Mouse (Mus musculus): ENCODE results near the gene Clmn. TPM values are rescaled to one million over a fixed set of nuclear protein-coding genes. Genes with fewer than 3 reads are reported as not detected.

The Clmn gene
- polyA plus RNA-seq, 1 experiment from 2014 or later: 0.98 TPM

DNA sequence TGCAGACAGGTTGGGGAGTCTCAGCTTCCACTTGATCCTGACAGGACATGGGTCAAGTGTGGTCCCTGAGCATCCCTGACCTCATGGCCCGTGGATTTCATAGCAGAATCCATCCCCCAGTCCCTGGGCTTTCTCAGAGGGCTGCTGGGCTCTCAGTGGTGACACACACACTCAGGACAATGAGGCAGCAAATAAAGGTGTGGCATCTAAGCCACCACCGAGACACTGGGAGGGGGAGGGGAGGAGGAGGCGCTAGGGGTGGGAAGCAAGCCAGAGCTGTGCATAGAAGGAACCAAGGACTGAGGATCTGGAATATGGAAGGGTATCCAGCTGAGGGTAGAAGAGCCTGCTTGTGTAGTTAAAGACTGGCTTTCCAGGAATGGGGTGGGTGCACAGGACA lies 11.2 kb upstream of the Clmn start:
- Histone ChIP-seq H3K9ac (replicated peaks) (no peak overlapping the region), H3K27me3 (0 out of 2 replicates have a peak, but pooled peaks cover 4% of the 10 kb centered on the region), H3K9me3 (no peaks in the 10 kb centered on the region; the same call in 1 of the 2 replicates), H3K36me3 (no peaks in the 10 kb centered on the region), H3K4me2 (replicated peaks) (no peak overlapping the region), H3K4me1 (replicated peaks) (peaks cover 13% of the 10 kb centered on the region), H3K4me3 (replicated peaks) (no peak overlapping the region), H3K27ac (no peak overlapping the region)
- ATAC-seq: no peak
- WGBS: 41% methylated on average over 3 of the region's 3 CpGs

- 95% methylated on average over 6 of the region's 6 CpGs for WGBS
- ATAC-seq: no peak
- Histone ChIP-seq H3K36me3 (no peaks in the 10 kb centered on the region), H3K27me3 (peaks cover 8% of the 10 kb centered on the region; the same call in 1 of the 2 replicates), H3K9ac (replicated peaks) (no peak overlapping the region), H3K4me1 (replicated peaks) (no peaks in the 10 kb centered on the region), H3K4me2 (replicated peaks) (no peak overlapping the region), H3K27ac (no peak overlapping the region), H3K4me3 (replicated peaks) (no peak overlapping the region), H3K9me3 (no peaks in the 10 kb centered on the region; the same call in 1 of the 2 replicates)
These were observed 7.1 kb upstream of the Clmn start for GRCm38 (mm10) chr12:104871987-104872386.

DNA sequence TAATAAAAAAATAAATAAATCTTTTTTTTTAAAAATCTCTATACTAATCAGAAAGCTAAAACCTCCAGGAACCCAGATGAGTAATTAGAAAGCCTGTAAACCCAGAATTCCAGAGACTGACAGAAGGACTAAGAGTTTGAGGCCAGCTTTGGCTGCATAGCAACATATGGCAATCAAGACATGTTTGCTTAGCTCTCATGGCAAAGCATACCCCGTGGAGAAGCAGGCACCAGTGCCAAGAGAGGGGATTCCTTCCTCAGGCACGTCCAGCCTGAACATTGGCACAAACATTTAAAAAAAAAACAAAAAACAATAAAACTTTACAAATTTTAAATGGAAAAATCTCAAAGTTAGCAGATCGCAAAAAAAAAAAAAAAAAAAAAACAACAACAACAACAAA lies 4.9 kb upstream of the Clmn start:
- Histone ChIP-seq H3K9ac (replicated peaks) (no peak overlapping the region), H3K4me1 (replicated peaks) (peaks cover 6% of the 10 kb centered on the region; the same call in 1 of the 2 replicates), H3K4me3 (replicated peaks) (no peak overlapping the region), H3K36me3 (no peaks in the 10 kb centered on the region), H3K4me2 (replicated peaks) (no peak overlapping the region), H3K27me3 (peaks cover 5% of the 10 kb centered on the region; the same call in 1 of the 2 replicates), H3K27ac (no peak overlapping the region), H3K9me3 (no peaks in the 10 kb centered on the region; the same call in 1 of the 2 replicates)
- ATAC-seq: no peak
- 80% methylated on average over 3 of the region's 3 CpGs for WGBS

GRCm38 (mm10) chr12:104868430-104868829 lies 3.6 kb upstream of the Clmn start:
- Histone ChIP-seq H3K4me2 (replicated peaks) (no peak overlapping the region), H3K4me1 (replicated peaks) (peaks cover 11% of the 10 kb centered on the region), H3K4me3 (replicated peaks) (no peak overlapping the region), H3K9ac (replicated peaks) (no peak overlapping the region), H3K27ac (no peak overlapping the region), H3K27me3 (peaks cover 5% of the 10 kb centered on the region; the same call in 1 of the 2 replicates), H3K9me3 (no peaks in the 10 kb centered on the region), H3K36me3 (no peaks in the 10 kb centered on the region)
- 85% methylated on average over 3 of the region's 3 CpGs for WGBS
- ATAC-seq: no peak

DNA sequence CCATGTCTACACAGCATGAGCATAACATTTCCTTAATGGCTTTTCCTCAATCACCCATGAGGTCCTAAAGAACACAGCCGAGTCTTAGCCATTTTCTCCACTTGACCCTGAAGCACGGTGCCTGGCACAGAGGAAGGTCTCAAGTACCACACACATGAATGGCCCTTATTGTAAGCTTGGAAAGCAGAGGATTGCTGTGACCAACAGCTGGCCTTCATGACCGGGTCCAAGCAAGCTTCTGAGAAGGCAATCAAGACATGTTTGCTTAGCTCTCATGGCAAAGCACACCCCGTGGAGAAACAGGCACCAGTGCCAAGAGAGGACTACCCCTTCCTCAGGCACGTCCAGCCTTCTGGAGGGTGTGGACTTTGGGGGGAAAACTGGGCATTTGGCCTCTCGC lies 3.0 kb upstream of the Clmn start:
- H3K4me3 ChIP-seq (replicated peaks): no peak overlapping the region
- peaks cover 11% of the 10 kb centered on the region for H3K4me1 ChIP-seq (replicated peaks)
- no peak overlapping the region for H3K9ac ChIP-seq (replicated peaks)
- no peaks in the 10 kb centered on the region for H3K36me3 ChIP-seq
- WGBS: 87% methylated on average over 6 of the region's 6 CpGs
- no peaks in the 10 kb centered on the region for H3K9me3 ChIP-seq
- H3K4me2 ChIP-seq (replicated peaks): no peak overlapping the region
- ATAC-seq: no peak
- no peak overlapping the region for H3K27ac ChIP-seq
- peaks cover 5% of the 10 kb centered on the region; the same call in 1 of the 2 replicates for H3K27me3 ChIP-seq

GRCm38 (mm10) chr12:104865166-104865535 lies 275 bp upstream of the Clmn start:
- Histone ChIP-seq H3K27me3 (peaks cover 5% of the 10 kb centered on the region; the same call in 1 of the 2 replicates), H3K9me3 (no peaks in the 10 kb centered on the region; the same call in 1 of the 2 replicates), H3K36me3 (no peaks in the 10 kb centered on the region), H3K9ac (replicated peaks) (peak overlapping the region; percentile 82), H3K27ac (0 out of 2 replicates have a peak overlapping the region, but pooled peaks have one; percentile 25), H3K4me3 (replicated peaks) (peak overlapping the region; percentile 80), H3K4me1 (replicated peaks) (peaks cover 11% of the 10 kb centered on the region), H3K4me2 (replicated peaks) (peak overlapping the region; percentile 93)
- peak; percentile 78 for ATAC-seq
- 2% methylated on average over 8 of the region's 10 CpGs for WGBS

GRCm38 (mm10) chr12:104863653-104864052 lies 1.2 kb downstream of the Clmn start:
- Histone ChIP-seq H3K4me3 (replicated peaks) (no peak overlapping the region), H3K4me1 (replicated peaks) (peaks cover 18% of the 10 kb centered on the region), H3K9me3 (no peaks in the 10 kb centered on the region; the same call in 1 of the 2 replicates), H3K27me3 (peaks cover 5% of the 10 kb centered on the region; the same call in 1 of the 2 replicates), H3K4me2 (replicated peaks) (peak overlapping the region; percentile 93; the same call in 1 of the 2 replicates), H3K9ac (replicated peaks) (no peak overlapping the region), H3K27ac (no peak overlapping the region), H3K36me3 (no peaks in the 10 kb centered on the region)
- no peak for ATAC-seq
- 85% methylated on average over 7 of the region's 7 CpGs for WGBS

GRCm38 (mm10) chr12:104859140-104859539 lies 5.7 kb downstream of the Clmn start:
- no peak overlapping the region for H3K4me3 ChIP-seq (replicated peaks)
- H3K27ac ChIP-seq: no peak overlapping the region; the same call in 1 of the 2 replicates
- no peak for ATAC-seq
- H3K27me3 ChIP-seq: no peaks in the 10 kb centered on the region; the same call in 1 of the 2 replicates
- H3K36me3 ChIP-seq: no peaks in the 10 kb centered on the region
- H3K4me1 ChIP-seq (replicated peaks): peaks cover 9% of the 10 kb centered on the region
- H3K9me3 ChIP-seq: no peaks in the 10 kb centered on the region; the same call in 1 of the 2 replicates
- no peak overlapping the region for H3K9ac ChIP-seq (replicated peaks)
- no peak overlapping the region for H3K4me2 ChIP-seq (replicated peaks)
- WGBS: 73% methylated on average over 7 of the region's 7 CpGs

- Histone ChIP-seq H3K4me3 (replicated peaks) (no peak overlapping the region), H3K27me3 (no peaks in the 10 kb centered on the region; the same call in 1 of the 2 replicates), H3K27ac (no peak overlapping the region; the same call in 1 of the 2 replicates), H3K36me3 (no peaks in the 10 kb centered on the region), H3K9ac (replicated peaks) (no peak overlapping the region), H3K4me1 (replicated peaks) (peaks cover 8% of the 10 kb centered on the region), H3K4me2 (replicated peaks) (no peak overlapping the region), H3K9me3 (no peaks in the 10 kb centered on the region; the same call in 1 of the 2 replicates)
- no peak for ATAC-seq
- WGBS: 66% methylated on average over 5 of the region's 5 CpGs
These were observed 6.1 kb downstream of the Clmn start for GRCm38 (mm10) chr12:104858732-104859131.

DNA sequence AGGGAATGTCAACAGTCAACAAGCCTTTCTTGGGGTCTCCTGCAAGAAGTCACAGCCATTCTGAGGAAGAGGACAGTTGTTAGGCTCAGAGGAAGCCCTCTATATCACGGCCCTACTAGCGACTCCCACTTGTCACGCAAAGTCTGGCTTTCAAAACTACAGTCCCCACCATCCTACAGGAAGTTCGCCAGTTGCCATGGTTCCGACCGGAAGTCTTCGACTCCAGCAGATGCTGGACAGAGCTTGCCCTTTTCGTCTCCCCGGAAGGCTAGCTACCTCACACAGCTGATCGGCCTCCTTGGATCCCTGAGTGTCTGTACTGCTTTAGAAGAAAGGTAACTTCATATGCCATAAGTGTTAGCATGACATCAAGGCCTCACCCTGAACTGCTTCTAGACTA lies 7.3 kb downstream of the Clmn start:
- H3K9me3 ChIP-seq: no peaks in the 10 kb centered on the region; the same call in 1 of the 2 replicates
- no peak overlapping the region for H3K27ac ChIP-seq
- ATAC-seq: no peak
- peaks cover 8% of the 10 kb centered on the region for H3K4me1 ChIP-seq (replicated peaks)
- H3K4me3 ChIP-seq (replicated peaks): no peak overlapping the region
- H3K4me2 ChIP-seq (replicated peaks): no peak overlapping the region
- WGBS: 89% methylated on average over 10 of the region's 10 CpGs
- no peaks in the 10 kb centered on the region; the same call in 1 of the 2 replicates for H3K27me3 ChIP-seq
- H3K9ac ChIP-seq (replicated peaks): no peak overlapping the region
- no peaks in the 10 kb centered on the region for H3K36me3 ChIP-seq

GRCm38 (mm10) chr12:104856540-104856939 lies 8.3 kb downstream of the Clmn start:
- Histone ChIP-seq H3K9ac (replicated peaks) (no peak overlapping the region), H3K27me3 (no peaks in the 10 kb centered on the region; the same call in 1 of the 2 replicates), H3K4me2 (replicated peaks) (no peak overlapping the region), H3K4me3 (replicated peaks) (no peak overlapping the region), H3K9me3 (no peaks in the 10 kb centered on the region), H3K27ac (no peak overlapping the region), H3K4me1 (replicated peaks) (peaks cover 15% of the 10 kb centered on the region), H3K36me3 (no peaks in the 10 kb centered on the region)
- 78% methylated on average over 3 of the region's 3 CpGs for WGBS
- no peak for ATAC-seq

DNA sequence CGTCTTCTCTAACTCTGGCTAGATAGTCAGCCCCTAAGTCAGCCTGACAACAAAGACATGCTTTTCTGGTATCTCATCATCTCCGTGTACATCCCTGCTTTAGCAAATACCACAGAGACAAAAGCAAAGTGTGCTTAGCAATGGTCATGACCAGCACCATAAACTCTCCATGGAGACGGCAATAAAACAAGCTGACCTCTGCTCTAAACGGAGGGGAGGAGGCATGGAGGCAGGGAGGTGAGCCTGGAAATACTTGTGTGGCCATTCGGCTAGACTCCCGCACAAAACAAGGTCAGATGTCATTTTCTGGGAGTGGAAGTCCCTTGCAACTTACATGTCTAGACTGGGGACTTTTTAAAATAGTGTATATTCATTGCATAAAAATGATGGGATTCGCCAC lies 9.3 kb downstream of the Clmn start:
- H3K9ac ChIP-seq (replicated peaks): no peak overlapping the region
- no peak overlapping the region for H3K4me2 ChIP-seq (replicated peaks)
- 65% methylated on average over 7 of the region's 7 CpGs for WGBS
- no peak overlapping the region for H3K4me3 ChIP-seq (replicated peaks)
- H3K27me3 ChIP-seq: no peaks in the 10 kb centered on the region; the same call in 1 of the 2 replicates
- H3K4me1 ChIP-seq (replicated peaks): peaks cover 21% of the 10 kb centered on the region
- H3K27ac ChIP-seq: no peak overlapping the region
- no peaks in the 10 kb centered on the region for H3K9me3 ChIP-seq
- H3K36me3 ChIP-seq: no peaks in the 10 kb centered on the region
- no peak for ATAC-seq

- Histone ChIP-seq H3K4me2 (replicated peaks) (no peak overlapping the region), H3K4me3 (replicated peaks) (no peak overlapping the region), H3K9ac (replicated peaks) (no peak overlapping the region), H3K27ac (no peak overlapping the region), H3K4me1 (replicated peaks) (peaks cover 21% of the 10 kb centered on the region), H3K9me3 (no peaks in the 10 kb centered on the region), H3K36me3 (no peaks in the 10 kb centered on the region), H3K27me3 (no peaks in the 10 kb centered on the region; the same call in 1 of the 2 replicates)
- no peak for ATAC-seq
- WGBS: 90% methylated on average over 2 of the region's 2 CpGs
These were observed 10.1 kb downstream of the Clmn start for GRCm38 (mm10) chr12:104854826-104855225.

All from midbrain, embryonic 13.5 days (tissue).